Mouse (Mus musculus) neural tube, embryonic 13.5 days (tissue): ENCODE results near the gene Rspo3. TPM values are rescaled to one million over a fixed set of nuclear protein-coding genes. Genes with fewer than 3 reads are reported as not detected.

Experiments used
- ATAC-seq: fragments of 200-750 bp; cut with Nextera tagmentation; 2 replicates; pipeline ENCODE4 v1.8.0; 2017; ENCODE audit warnings: low read depth, mild to moderate bottlenecking, moderate TSS enrichment, moderate library complexity
- H3K27ac ChIP-seq: fragments of 300-500 bp; sonication (generic); replicated peaks from 2 replicates; pipeline ENCODE4 v1.5.1; 2015; ENCODE audit warnings: moderate library complexity, mild to moderate bottlenecking, inconsistent platforms
- H3K27me3 ChIP-seq: fragments of 300-500 bp; sonication (generic); 2 replicates; pipeline ENCODE4 v1.6.1; 2015; ENCODE audit warnings: mild to moderate bottlenecking, inconsistent platforms
- H3K36me3 ChIP-seq: fragments of 300-500 bp; sonication (generic); 2 replicates; pipeline ENCODE4 v1.6.1; 2015; ENCODE audit warnings: mild to moderate bottlenecking, inconsistent platforms
- H3K4me1 ChIP-seq: fragments of 300-500 bp; sonication (generic); replicated peaks from 2 replicates; pipeline ENCODE4 v1.6.1; 2015; ENCODE audit warnings: inconsistent platforms
- H3K4me2 ChIP-seq: fragments of 300-500 bp; sonication (generic); 2 replicates; pipeline ENCODE4 v1.6.1; 2015; ENCODE audit warnings: inconsistent platforms, mild to moderate bottlenecking, moderate library complexity
- H3K4me3 ChIP-seq: fragments of 300-500 bp; sonication (generic); 2 replicates; pipeline ENCODE4 v1.5.1; 2015; ENCODE audit warnings: mild to moderate bottlenecking, inconsistent platforms
- H3K9ac ChIP-seq: fragments of 300-500 bp; sonication (generic); 2 replicates; pipeline ENCODE4 v1.6.1; 2015; ENCODE audit warnings: moderate library complexity, mild to moderate bottlenecking, inconsistent platforms
- H3K9me3 ChIP-seq: fragments of 300-500 bp; sonication (generic); 2 replicates; pipeline ENCODE4 v1.6.1; 2016; ENCODE audit warnings: inconsistent platforms
- WGBS: fragments of 180-500 bp; shearing (Covaris S2); methylation state at CpG from one replicate; pipeline ENCODE4 v1.1.7; 2015; 5-methylcytosine and 5-hydroxymethylcytosine counted together
- polyA plus RNA-seq: library from polyadenylated mRNA; unstranded; fragments of >200 nt; fragmentation: Nextera tagmentation; extraction: Ambion mirVana; gene quantifications from 2 replicates; pipeline ENCODE4 v1.2.1, GENCODE M21; 2015

Rspo3 gene
- polyA plus RNA-seq, 1 experiment from 2014 or later, result 2.7 TPM

GRCm38 (mm10) chr10:29513563-29513962 is 22.1 kb downstream of the Rspo3 start:
- Histone ChIP-seq H3K4me1 (no peaks in the 10 kb centered on the region), H3K9ac (no peak overlapping the region), H3K9me3 (no peaks in the 10 kb centered on the region), H3K4me3 (no peak overlapping the region), H3K27ac (no peak overlapping the region), H3K27me3 (no peaks in the 10 kb centered on the region), H3K36me3 (no peaks in the 10 kb centered on the region), H3K4me2 (no peak overlapping the region)
- WGBS, result 93% methylated on average over 1 of the region's 1 CpGs
- no peak for ATAC-seq

GRCm38 (mm10) chr10:29508167-29508566 is 27.5 kb downstream of the Rspo3 start:
- no peak overlapping the region for H3K4me3 ChIP-seq
- H3K4me2 ChIP-seq, result no peak overlapping the region
- no peak overlapping the region for H3K27ac ChIP-seq
- H3K9me3 ChIP-seq, result no peaks in the 10 kb centered on the region
- ATAC-seq, result no peak
- H3K9ac ChIP-seq, result no peak overlapping the region
- WGBS, result 74% methylated on average over 2 of the region's 2 CpGs
- H3K4me1 ChIP-seq, result no peaks in the 10 kb centered on the region
- no peaks in the 10 kb centered on the region for H3K36me3 ChIP-seq
- no peaks in the 10 kb centered on the region for H3K27me3 ChIP-seq

GRCm38 (mm10) chr10:29497205-29497822 is 38.4 kb downstream of the Rspo3 start:
- Histone ChIP-seq H3K27ac (no peak overlapping the region), H3K4me3 (no peak overlapping the region), H3K4me2 (no peak overlapping the region), H3K36me3 (no peaks in the 10 kb centered on the region), H3K9ac (no peak overlapping the region), H3K27me3 (no peaks in the 10 kb centered on the region), H3K9me3 (no peaks in the 10 kb centered on the region), H3K4me1 (no peaks in the 10 kb centered on the region)
- 76% methylated on average over 3 of the region's 3 CpGs for WGBS
- ATAC-seq, result no peak

- WGBS, result 78% methylated on average over 1 of the region's 1 CpGs
- no peak overlapping the region for H3K27ac ChIP-seq
- H3K9ac ChIP-seq, result no peak overlapping the region
- H3K4me1 ChIP-seq, result no peaks in the 10 kb centered on the region
- H3K27me3 ChIP-seq, result no peaks in the 10 kb centered on the region
- ATAC-seq, result no peak
- no peaks in the 10 kb centered on the region for H3K9me3 ChIP-seq
- H3K36me3 ChIP-seq, result no peaks in the 10 kb centered on the region
- no peak overlapping the region for H3K4me3 ChIP-seq
- H3K4me2 ChIP-seq, result no peak overlapping the region
Observed at GRCm38 (mm10) chr10:29493996-29494395, 41.7 kb downstream of the Rspo3 start.

GRCm38 (mm10) chr10:29480945-29481344 is 54.7 kb downstream of the Rspo3 start:
- no peaks in the 10 kb centered on the region for H3K4me1 ChIP-seq
- no peaks in the 10 kb centered on the region for H3K27me3 ChIP-seq
- 74% methylated on average over 1 of the region's 1 CpGs for whole genome bisulfite sequencing

GRCm38 (mm10) chr10:29479401-29479800 is 56.3 kb downstream of the Rspo3 start:
- no peaks in the 10 kb centered on the region for H3K36me3 ChIP-seq
- no peaks in the 10 kb centered on the region for H3K9me3 ChIP-seq
- no peak for ATAC-seq
- H3K9ac ChIP-seq, result no peak overlapping the region
- 74% methylated on average over 3 of the region's 3 CpGs for WGBS
- H3K4me1 ChIP-seq, result no peaks in the 10 kb centered on the region
- H3K27me3 ChIP-seq, result no peaks in the 10 kb centered on the region
- H3K27ac ChIP-seq, result no peak overlapping the region
- no peak overlapping the region for H3K4me2 ChIP-seq
- H3K4me3 ChIP-seq, result no peak overlapping the region

More at GRCm38 (mm10) chr10:29480945-29481344, 54.7 kb downstream of the Rspo3 start:
- H3K4me3 ChIP-seq, result no peak overlapping the region
- no peak overlapping the region for H3K4me2 ChIP-seq
- no peaks in the 10 kb centered on the region for H3K9me3 ChIP-seq
- H3K27ac ChIP-seq, result no peak overlapping the region
- no peak for ATAC-seq
- H3K36me3 ChIP-seq, result no peaks in the 10 kb centered on the region
- H3K9ac ChIP-seq, result no peak overlapping the region

- Histone ChIP-seq H3K36me3 (no peaks in the 10 kb centered on the region), H3K27me3 (no peaks in the 10 kb centered on the region), H3K4me1 (no peaks in the 10 kb centered on the region), H3K9me3 (no peaks in the 10 kb centered on the region), H3K9ac (no peak overlapping the region), H3K27ac (no peak overlapping the region), H3K4me2 (no peak overlapping the region), H3K4me3 (no peak overlapping the region)
- ATAC-seq, result no peak
- 77% methylated on average over 5 of the region's 5 CpGs for WGBS
Observed at GRCm38 (mm10) chr10:29470454-29470853, 65.2 kb downstream of the Rspo3 start.

- Histone ChIP-seq H3K4me3 (no peak overlapping the region), H3K36me3 (no peaks in the 10 kb centered on the region), H3K4me2 (no peak overlapping the region), H3K4me1 (no peaks in the 10 kb centered on the region), H3K27ac (no peak overlapping the region), H3K9ac (no peak overlapping the region), H3K27me3 (no peaks in the 10 kb centered on the region), H3K9me3 (no peaks in the 10 kb centered on the region)
- ATAC-seq, result no peak
- WGBS, result 79% methylated on average over 3 of the region's 3 CpGs
Observed at GRCm38 (mm10) chr10:29460100-29460499, 75.6 kb downstream of the Rspo3 start.

- Histone ChIP-seq H3K36me3 (no peaks in the 10 kb centered on the region), H3K27me3 (no peaks in the 10 kb centered on the region), H3K27ac (no peak overlapping the region), H3K9ac (no peak overlapping the region), H3K9me3 (no peaks in the 10 kb centered on the region), H3K4me2 (no peak overlapping the region), H3K4me1 (no peaks in the 10 kb centered on the region), H3K4me3 (no peak overlapping the region)
- WGBS, result 64% methylated on average over 2 of the region's 2 CpGs
- no peak for ATAC-seq
Observed at GRCm38 (mm10) chr10:29459632-29460031, 76.0 kb downstream of the Rspo3 start.

GRCm38 (mm10) chr10:29445076-29445475 is 90.6 kb downstream of the Rspo3 start:
- Histone ChIP-seq H3K4me1 (no peaks in the 10 kb centered on the region), H3K36me3 (no peaks in the 10 kb centered on the region), H3K9ac (no peak overlapping the region), H3K4me2 (no peak overlapping the region), H3K4me3 (no peak overlapping the region), H3K27ac (no peak overlapping the region), H3K27me3 (no peaks in the 10 kb centered on the region), H3K9me3 (no peaks in the 10 kb centered on the region)
- ATAC-seq, result no peak
- WGBS, result 87% methylated on average over 3 of the region's 3 CpGs

- Histone ChIP-seq H3K4me2 (no peak overlapping the region), H3K9me3 (no peaks in the 10 kb centered on the region), H3K4me1 (no peaks in the 10 kb centered on the region), H3K27ac (no peak overlapping the region), H3K4me3 (no peak overlapping the region), H3K27me3 (no peaks in the 10 kb centered on the region), H3K9ac (no peak overlapping the region), H3K36me3 (no peaks in the 10 kb centered on the region)
- whole genome bisulfite sequencing, result 82% methylated on average over 5 of the region's 5 CpGs
- ATAC-seq, result no peak
Observed at GRCm38 (mm10) chr10:29441297-29441696, 94.4 kb downstream of the Rspo3 start.

GRCm38 (mm10) chr10:29432935-29433453 is 102.7 kb downstream of the Rspo3 start:
- no peak overlapping the region for H3K9ac ChIP-seq
- WGBS, result 88% methylated on average over 1 of the region's 1 CpGs
- no peak for ATAC-seq
- no peak overlapping the region for H3K27ac ChIP-seq
- no peaks in the 10 kb centered on the region for H3K4me1 ChIP-seq
- H3K27me3 ChIP-seq, result no peaks in the 10 kb centered on the region
- no peaks in the 10 kb centered on the region for H3K36me3 ChIP-seq
- H3K4me3 ChIP-seq, result no peak overlapping the region
- H3K4me2 ChIP-seq, result no peak overlapping the region
- no peaks in the 10 kb centered on the region for H3K9me3 ChIP-seq

GRCm38 (mm10) chr10:29426660-29427059 is 109.0 kb downstream of the Rspo3 start:
- Histone ChIP-seq H3K27ac (no peak overlapping the region), H3K9ac (no peak overlapping the region), H3K36me3 (no peaks in the 10 kb centered on the region), H3K9me3 (no peaks in the 10 kb centered on the region), H3K4me3 (no peak overlapping the region), H3K4me1 (no peaks in the 10 kb centered on the region), H3K27me3 (no peaks in the 10 kb centered on the region), H3K4me2 (no peak overlapping the region)
- ATAC-seq, result no peak
- 77% methylated on average over 2 of the region's 2 CpGs for WGBS
